Mouse (Mus musculus) kidney, adult 8-10 months (tissue): ENCODE measurements around the gene Acvr1.
A peak's percentile ranks its signal among the peaks of the same experiment; 100 is the strongest.

Experiments
- DNase-seq, 2 experiments: peaks; one replicate each; pipeline ENCODE4 v3.0.0; 2022

Gene Acvr1

GRCm38 (mm10) chr2:58518517-58518916 is 48.4 kb downstream of the Acvr1 start:
- DNase-seq: peak in 1 of 2 experiments; percentile 43

DNA sequence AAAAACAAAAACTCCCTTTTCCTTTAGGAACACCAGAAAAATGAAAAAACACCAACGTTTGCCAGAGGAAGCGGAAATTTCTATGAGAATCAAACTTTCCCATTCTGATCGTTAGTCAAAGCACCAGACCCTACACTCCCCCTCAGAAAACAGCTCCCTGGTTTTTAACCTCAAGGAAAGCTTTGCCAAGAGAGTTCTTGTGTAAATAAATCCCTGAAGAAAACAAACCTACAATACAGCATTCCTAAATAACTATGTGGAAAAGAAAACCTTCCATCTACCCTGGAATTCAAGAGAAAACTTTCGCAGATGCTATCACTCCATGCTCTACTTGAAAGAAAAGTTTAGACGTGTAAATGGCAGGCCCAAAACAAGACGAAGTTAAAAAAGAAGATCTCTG is 50.0 kb downstream of the Acvr1 start:
- DNase-seq: no peak

GRCm38 (mm10) chr2:58516000-58516399 is 51.0 kb downstream of the Acvr1 start:
- no peak for DNase-seq

DNA sequence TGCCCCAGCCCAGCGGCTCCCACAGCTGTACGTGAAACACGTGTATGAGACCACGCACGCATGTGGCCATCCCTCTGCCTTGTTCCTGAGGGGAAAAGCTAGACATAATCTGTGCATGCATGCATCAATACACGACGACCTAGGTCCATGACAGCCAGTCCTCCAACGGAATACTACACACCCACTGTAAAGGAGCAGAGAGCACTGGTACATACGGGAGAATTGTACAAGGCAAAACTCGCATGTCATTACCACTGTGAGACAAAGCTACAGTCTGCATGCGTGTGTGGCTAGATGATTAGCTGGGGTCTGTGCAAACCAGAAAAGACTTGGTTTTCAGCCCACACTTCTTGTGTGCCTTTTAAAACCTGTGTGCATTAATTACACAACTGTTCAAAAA is 52.5 kb downstream of the Acvr1 start:
- no peak for DNase-seq

DNA sequence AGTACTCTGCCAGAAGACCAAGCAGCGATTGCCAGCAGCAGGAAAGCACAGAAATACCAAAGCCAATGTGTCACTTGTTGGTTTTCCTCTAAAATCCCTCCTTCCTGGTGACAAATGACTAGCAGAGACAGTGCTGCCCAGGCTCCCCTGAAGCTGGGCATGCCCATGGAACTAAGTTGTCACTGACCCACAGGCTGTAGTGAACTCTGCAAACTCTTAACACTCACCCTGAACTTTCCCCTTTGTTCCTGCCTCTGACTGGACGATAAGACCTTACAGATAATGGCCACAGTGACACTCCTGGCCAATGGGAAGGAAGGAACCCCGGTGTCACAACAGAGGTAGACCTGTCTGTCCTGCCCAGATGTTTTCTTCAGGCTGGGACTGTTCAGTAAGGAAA is 53.7 kb downstream of the Acvr1 start:
- DNase-seq: no peak

DNA sequence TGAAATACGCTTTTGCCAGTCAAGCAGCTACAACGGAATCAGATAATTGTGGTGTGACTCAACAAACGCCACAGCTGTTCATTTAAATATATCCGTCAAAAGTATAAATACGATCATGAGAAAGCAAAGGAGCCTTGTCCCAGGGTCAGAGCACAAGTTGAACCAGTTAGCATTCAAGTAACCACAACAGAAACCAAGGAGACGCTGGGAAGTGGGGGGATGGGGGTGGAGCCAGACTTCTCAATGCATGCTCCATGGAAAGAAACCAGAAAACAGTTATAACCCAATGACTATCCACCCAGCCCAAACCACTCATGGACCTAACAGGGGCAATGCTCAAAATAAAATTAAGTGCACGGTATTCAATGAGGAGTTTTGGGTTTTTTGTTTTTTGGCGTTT is 56.8 kb downstream of the Acvr1 start:
- no peak for DNase-seq

- no peak for DNase-seq
Observed at GRCm38 (mm10) chr2:58505306-58506090, 61.5 kb downstream of the Acvr1 start.

DNA sequence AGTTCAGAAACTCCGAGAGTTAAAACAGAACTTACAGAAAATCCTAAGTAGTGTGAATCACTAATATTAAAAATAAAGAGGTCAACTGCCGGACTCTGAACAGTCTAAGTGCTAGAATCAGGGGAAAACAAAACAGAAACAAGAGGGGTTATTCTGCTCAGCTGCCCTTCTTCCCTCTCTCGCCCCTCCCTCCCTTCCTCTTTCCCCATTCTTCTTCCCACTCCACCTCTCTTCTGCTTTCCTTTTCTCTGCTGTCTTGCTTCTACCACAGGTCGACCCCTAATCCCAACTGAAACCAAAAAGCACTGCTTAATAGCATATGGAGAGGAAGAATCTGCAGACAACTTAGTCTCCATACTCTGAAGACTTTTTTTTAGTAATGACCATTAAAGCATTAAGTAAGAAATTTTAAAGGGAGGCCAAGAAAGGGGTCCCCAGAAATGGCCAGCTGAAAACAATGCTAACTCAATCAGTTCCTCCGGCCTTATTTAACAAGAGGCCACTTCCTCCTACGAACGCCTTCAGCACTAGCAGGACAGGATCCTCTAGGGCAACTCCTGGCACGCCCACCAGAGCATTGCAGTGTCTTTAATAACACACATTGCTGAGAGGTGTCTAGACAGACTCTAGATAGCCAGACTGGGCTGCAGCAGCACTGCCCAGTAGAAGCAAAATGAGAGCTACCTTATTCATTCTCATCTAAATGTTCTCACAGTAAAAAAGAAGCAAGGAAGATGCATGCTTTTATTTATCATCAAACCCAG is 70.1 kb downstream of the Acvr1 start:
- no peak for DNase-seq

- DNase-seq: no peak
Observed at GRCm38 (mm10) chr2:58495271-58495670, 71.7 kb downstream of the Acvr1 start.

- DNase-seq: no peak
Observed at GRCm38 (mm10) chr2:58493685-58494635, 73.0 kb downstream of the Acvr1 start.

- DNase-seq: peak; percentile 40 to 48
Observed at GRCm38 (mm10) chr2:58489275-58489674, 77.7 kb downstream of the Acvr1 start.

- no peak for DNase-seq
Observed at GRCm38 (mm10) chr2:58488404-58488803, 78.6 kb downstream of the Acvr1 start.

- DNase-seq: no peak
Observed at GRCm38 (mm10) chr2:58487279-58487560, 79.7 kb downstream of the Acvr1 start.

- no peak for DNase-seq
Observed at GRCm38 (mm10) chr2:58486441-58487278, 80.3 kb downstream of the Acvr1 start.

DNA sequence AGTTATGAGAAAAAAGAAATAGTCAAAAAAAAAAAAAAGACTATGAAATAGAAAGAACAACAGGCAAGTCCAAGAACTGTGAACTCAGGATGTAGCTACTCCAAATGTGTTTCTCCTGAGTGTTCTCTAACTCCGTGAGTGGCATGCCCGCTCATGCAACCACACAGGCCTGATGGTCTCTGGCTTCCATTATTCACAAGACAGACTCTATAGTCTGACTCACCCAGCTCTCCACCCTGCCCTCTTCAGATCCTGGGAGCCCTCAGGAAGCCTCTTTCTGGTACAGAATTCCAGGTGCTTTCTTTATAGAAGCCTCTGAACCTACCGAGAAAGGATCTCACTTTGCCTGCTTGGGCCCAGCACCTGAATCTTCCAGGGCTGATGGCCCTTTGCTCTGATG is 81.3 kb downstream of the Acvr1 start:
- no peak for DNase-seq

GRCm38 (mm10) chr2:58485152-58485551 is 81.8 kb downstream of the Acvr1 start:
- no peak for DNase-seq

DNA sequence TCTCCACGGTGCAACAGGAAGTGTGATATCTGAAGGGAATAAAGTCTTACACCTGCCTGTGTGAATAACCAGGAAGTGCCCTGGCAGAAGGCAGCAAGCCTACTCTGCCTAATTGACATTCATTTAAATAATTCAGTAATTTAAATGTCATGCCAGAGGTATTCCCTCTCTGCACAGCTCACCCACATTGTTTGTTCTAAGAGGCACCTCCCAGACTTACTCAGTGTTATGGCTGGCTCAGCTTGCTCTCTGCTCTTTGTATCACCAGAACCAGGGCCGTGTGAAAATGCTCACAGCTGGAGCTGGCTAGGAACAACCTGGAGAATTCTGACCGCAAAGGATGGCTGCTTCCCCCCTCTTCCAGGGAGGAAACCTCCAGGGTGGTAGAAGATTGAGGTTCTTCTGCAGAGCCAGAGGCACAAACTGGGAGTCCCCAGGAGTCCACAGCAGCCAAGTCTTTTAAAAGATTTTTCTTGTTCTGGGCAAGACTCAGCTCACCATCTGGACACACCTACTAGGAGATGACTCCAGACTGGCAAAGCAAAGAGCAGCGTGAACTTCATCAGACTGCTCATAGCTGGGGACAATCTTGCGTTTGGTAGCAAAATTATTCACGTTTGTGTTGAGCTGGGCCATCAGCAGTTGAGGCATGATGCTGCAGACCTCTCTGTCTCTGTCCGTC is 82.5 kb downstream of the Acvr1 start:
- no peak for DNase-seq

GRCm38 (mm10) chr2:58481450-58482100 is 85.4 kb downstream of the Acvr1 start:
- DNase-seq: no peak

- no peak for DNase-seq
Observed at GRCm38 (mm10) chr2:58480764-58481163, 86.2 kb downstream of the Acvr1 start.

- DNase-seq: no peak
Observed at GRCm38 (mm10) chr2:58479536-58479935, 87.4 kb downstream of the Acvr1 start.

- no peak for DNase-seq
Observed at GRCm38 (mm10) chr2:58478144-58478543, 88.8 kb downstream of the Acvr1 start.
